Mouse (Mus musculus) lung, embryonic 14.5 days (tissue): ENCODE results near the gene Tmem135. TPM values are rescaled to one million over a fixed set of nuclear protein-coding genes. Genes with fewer than 3 reads are reported as not detected.
A peak's percentile ranks its signal among the peaks of the same experiment; 100 is the strongest.

Experiments
- ATAC-seq: fragments of 200-750 bp; cut with Nextera tagmentation; 2 replicates; pipeline ENCODE4 v1.8.0; 2017; ENCODE audit warnings: mild to moderate bottlenecking, moderate TSS enrichment, moderate library complexity; ENCODE audit not compliant: insufficient read depth
- DNase-seq: peaks from one replicate; pipeline ENCODE4 v3.0.0-alpha.2; 2015
- H3K27ac ChIP-seq: fragments of 300-500 bp; sonication (generic); 2 replicates; pipeline ENCODE4 v1.5.1; 2014; ENCODE audit warnings: low read depth, mild to moderate bottlenecking, moderate library complexity
- H3K27me3 ChIP-seq: fragments of 300-500 bp; sonication (generic); 2 replicates; pipeline ENCODE4 v1.6.1; 2014; ENCODE audit warnings: low read length, control low read depth; ENCODE audit not compliant: insufficient read depth
- H3K36me3 ChIP-seq: fragments of 300-500 bp; sonication (generic); 2 replicates; pipeline ENCODE4 v1.6.1; 2014; ENCODE audit warnings: control low read depth; ENCODE audit not compliant: insufficient read depth
- H3K4me1 ChIP-seq: fragments of 300-500 bp; sonication (generic); 2 replicates; pipeline ENCODE4 v1.6.1; 2014; ENCODE audit warnings: antibody characterized with exemption, control low read depth; ENCODE audit not compliant: insufficient read depth
- H3K4me2 ChIP-seq: fragments of 300-500 bp; sonication (generic); 2 replicates; pipeline ENCODE4 v1.6.1; 2014; ENCODE audit warnings: mild to moderate bottlenecking
- H3K4me3 ChIP-seq: fragments of 300-500 bp; sonication (generic); 2 replicates; pipeline ENCODE4 v1.5.1; 2014; ENCODE audit warnings: low read depth, low read length
- H3K9ac ChIP-seq: fragments of 300-500 bp; sonication (generic); 2 replicates; pipeline ENCODE4 v1.6.1; 2014
- H3K9me3 ChIP-seq: fragments of 300-500 bp; sonication (generic); 2 replicates; pipeline ENCODE4 v1.6.1; 2016; ENCODE audit warnings: low read depth, low read length, control low read depth
- CTCF ChIP-seq: IDR thresholded peaks from 2 replicates; pipeline ENCODE4 v1.5.1; 2016; ENCODE audit warnings: antibody characterized with exemption, low read depth
- WGBS: fragments of 180-500 bp; shearing (Covaris S2); extraction: QIAGEN DNeasy Blood & Tissue Kit; methylation state at CpG from one replicate; pipeline ENCODE4 v1.1.7; 2014; 5-methylcytosine and 5-hydroxymethylcytosine counted together
- polyA plus RNA-seq: library from polyadenylated mRNA; unstranded; fragments of >200 nt; fragmentation: Nextera tagmentation; extraction: Ambion mirVana; gene quantifications from 2 replicates; pipeline ENCODE4 v1.2.1, GENCODE M21; 2014

Gene Tmem135
- polyA plus RNA-seq, 1 experiment from 2014 or later, result 22.9 TPM

GRCm38 (mm10) chr7:89338350-89339141 lies 65.5 kb downstream of the Tmem135 start:
- WGBS, result under 1% methylated on average over 57 of the region's 57 CpGs
- peak overlapping the region; percentile 50; the same call in 1 of the 2 replicates for H3K27ac ChIP-seq
- peak overlapping the region; percentile 94 for H3K4me3 ChIP-seq
- no peaks in the 10 kb centered on the region for H3K4me1 ChIP-seq
- no peaks in the 10 kb centered on the region for H3K36me3 ChIP-seq
- no peaks in the 10 kb centered on the region for H3K27me3 ChIP-seq
- ATAC-seq (peak; percentile 92), DNase-seq (peak; percentile 91)
- peak overlapping the region; percentile 90 for H3K9ac ChIP-seq
- H3K4me2 ChIP-seq, result peak overlapping the region; percentile 90
- TF ChIP-seq CTCF, result no peak
- H3K9me3 ChIP-seq, result no peaks in the 10 kb centered on the region

DNA sequence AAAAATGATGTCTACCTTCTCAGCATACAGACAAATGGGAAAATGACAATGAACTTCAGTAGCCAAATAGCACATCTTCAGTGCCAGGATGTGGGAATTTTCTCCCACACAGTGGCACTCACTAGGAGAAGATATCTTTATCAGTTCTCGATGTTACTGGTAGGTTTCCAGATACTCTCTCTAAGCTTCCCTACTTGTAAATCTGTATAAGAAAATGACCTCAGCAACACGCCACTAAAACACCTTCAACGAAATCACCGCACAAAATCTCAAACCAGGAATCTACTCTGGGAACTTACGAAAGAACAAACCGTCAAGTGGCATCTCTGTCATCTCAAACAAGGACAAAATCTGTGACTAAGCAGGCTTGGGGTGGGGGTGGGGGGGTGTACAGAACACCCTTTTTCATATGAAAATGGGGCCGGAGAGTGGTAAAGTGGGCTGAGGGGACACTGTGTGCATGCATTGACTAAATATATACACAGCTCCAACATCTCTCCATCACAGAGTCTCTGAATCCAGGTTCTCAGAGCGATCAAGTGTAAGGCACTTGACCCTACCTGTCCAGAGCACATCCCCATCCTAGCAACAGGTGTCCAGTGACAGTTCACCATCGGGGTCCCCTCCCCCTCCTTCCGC lies 66.2 kb downstream of the Tmem135 start:
- no peak for TF ChIP-seq CTCF
- peak overlapping the region; percentile 94 for H3K4me3 ChIP-seq
- peak overlapping the region; percentile 90 for H3K4me2 ChIP-seq
- WGBS, result 26% methylated on average over 10 of the region's 10 CpGs
- DNase-seq (no peak), ATAC-seq (no peak)
- H3K9ac ChIP-seq, result peak overlapping the region; percentile 90
- peak overlapping the region; percentile 50; the same call in 1 of the 2 replicates for H3K27ac ChIP-seq
- no peaks in the 10 kb centered on the region for H3K9me3 ChIP-seq
- H3K27me3 ChIP-seq, result no peaks in the 10 kb centered on the region
- no peaks in the 10 kb centered on the region for H3K36me3 ChIP-seq
- no peaks in the 10 kb centered on the region for H3K4me1 ChIP-seq

- WGBS, result 72% methylated on average over 1 of the region's 1 CpGs
Observed at GRCm38 (mm10) chr7:89336434-89336833, 67.6 kb downstream of the Tmem135 start.

DNA sequence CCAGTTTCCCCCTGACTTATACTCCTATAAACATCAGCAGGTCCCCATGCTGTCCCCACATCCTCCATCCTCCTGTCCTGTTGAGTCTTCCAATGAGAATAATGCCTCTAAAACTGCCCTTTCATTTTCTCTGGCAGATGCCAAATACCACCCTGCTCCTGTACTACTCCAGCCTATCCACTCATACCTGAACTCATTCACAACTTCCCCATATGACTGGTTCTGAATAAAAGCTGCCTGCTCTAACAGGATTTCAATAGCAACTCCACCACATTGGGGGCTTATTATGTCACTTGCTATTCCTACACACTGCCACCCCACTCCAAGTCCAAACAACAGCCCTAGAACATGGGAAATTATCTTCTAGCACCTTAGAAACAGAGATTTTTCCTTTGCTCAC lies 68.7 kb downstream of the Tmem135 start:
- H3K27me3 ChIP-seq, result no peaks in the 10 kb centered on the region
- no peak for ATAC-seq
- no peaks in the 10 kb centered on the region for H3K4me1 ChIP-seq
- no peak overlapping the region for H3K27ac ChIP-seq
- no peak for TF ChIP-seq CTCF
- no peak overlapping the region for H3K4me3 ChIP-seq
- no peaks in the 10 kb centered on the region for H3K36me3 ChIP-seq
- DNase-seq, result no peak
- H3K9me3 ChIP-seq, result no peaks in the 10 kb centered on the region
- no peak overlapping the region for H3K9ac ChIP-seq
- H3K4me2 ChIP-seq, result no peak overlapping the region

More at GRCm38 (mm10) chr7:89336434-89336833, 67.6 kb downstream of the Tmem135 start:
- Histone ChIP-seq H3K36me3 (no peaks in the 10 kb centered on the region), H3K27ac (no peak overlapping the region), H3K9me3 (no peaks in the 10 kb centered on the region), H3K9ac (no peak overlapping the region), H3K4me2 (peak overlapping the region; percentile 90; the same call in 1 of the 2 replicates), H3K4me1 (no peaks in the 10 kb centered on the region), H3K27me3 (no peaks in the 10 kb centered on the region), H3K4me3 (no peak overlapping the region)
- no peak for ATAC-seq
- DNase-seq, result no peak
- no peak for TF ChIP-seq CTCF

GRCm38 (mm10) chr7:89329896-89330295 lies 74.1 kb downstream of the Tmem135 start:
- H3K4me2 ChIP-seq, result no peak overlapping the region
- no peaks in the 10 kb centered on the region for H3K36me3 ChIP-seq
- ATAC-seq (no peak), DNase-seq (no peak)
- no peaks in the 10 kb centered on the region for H3K9me3 ChIP-seq
- H3K4me1 ChIP-seq, result no peaks in the 10 kb centered on the region
- H3K27me3 ChIP-seq, result no peaks in the 10 kb centered on the region
- no peak for TF ChIP-seq CTCF
- 95% methylated on average over 1 of the region's 1 CpGs for WGBS
- no peak overlapping the region for H3K9ac ChIP-seq
- H3K27ac ChIP-seq, result no peak overlapping the region
- no peak overlapping the region for H3K4me3 ChIP-seq

GRCm38 (mm10) chr7:89327731-89328130 lies 76.3 kb downstream of the Tmem135 start:
- Histone ChIP-seq H3K9me3 (no peaks in the 10 kb centered on the region), H3K4me3 (no peak overlapping the region), H3K4me2 (no peak overlapping the region), H3K27ac (0 out of 2 replicates have a peak overlapping the region, but pooled peaks have one; percentile 36), H3K36me3 (no peaks in the 10 kb centered on the region), H3K27me3 (no peaks in the 10 kb centered on the region), H3K9ac (no peak overlapping the region), H3K4me1 (no peaks in the 10 kb centered on the region)
- ATAC-seq (no peak), DNase-seq (no peak)
- no peak for TF ChIP-seq CTCF
- 75% methylated on average over 5 of the region's 5 CpGs for WGBS

- Histone ChIP-seq H3K4me2 (no peak overlapping the region), H3K9ac (no peak overlapping the region), H3K9me3 (no peaks in the 10 kb centered on the region), H3K36me3 (no peaks in the 10 kb centered on the region), H3K27ac (no peak overlapping the region), H3K27me3 (no peaks in the 10 kb centered on the region), H3K4me3 (no peak overlapping the region), H3K4me1 (no peaks in the 10 kb centered on the region)
- TF ChIP-seq CTCF, result no peak
- no peak for DNase-seq
- ATAC-seq, result no peak
- 46% methylated on average over 4 of the region's 4 CpGs for WGBS
Observed at GRCm38 (mm10) chr7:89326761-89327160, 77.3 kb downstream of the Tmem135 start.
